Mouse (Mus musculus): ENCODE data around the gene Serpina3m.
"Not testable (repeated sequence)": the region's sequence is repeated elsewhere in the genome, so short reads cannot be mapped to it uniquely, and the experiment has no call there.

The Serpina3m gene

DNA sequence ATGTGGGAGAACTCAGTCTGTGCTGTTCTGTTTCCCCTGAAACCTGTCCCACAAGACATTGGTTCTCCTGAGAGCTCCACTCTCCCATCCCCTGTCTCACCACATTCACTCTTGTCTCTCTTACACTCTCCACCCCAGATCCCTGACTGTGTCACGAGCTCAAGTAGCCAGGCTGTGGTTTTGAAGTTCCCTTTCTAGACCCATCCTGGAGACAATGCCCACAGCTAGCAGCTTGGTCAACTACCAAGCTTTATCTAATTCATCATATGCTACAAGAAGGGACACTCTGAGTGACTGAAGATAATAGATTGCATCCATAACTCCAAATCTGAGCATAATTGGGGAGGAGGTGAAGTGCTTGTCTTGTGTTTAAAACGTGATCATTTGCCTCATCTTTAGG is 52.8 kb downstream of the Serpina3m start:
- DNase-seq, result not testable (repeated sequence)

DNA sequence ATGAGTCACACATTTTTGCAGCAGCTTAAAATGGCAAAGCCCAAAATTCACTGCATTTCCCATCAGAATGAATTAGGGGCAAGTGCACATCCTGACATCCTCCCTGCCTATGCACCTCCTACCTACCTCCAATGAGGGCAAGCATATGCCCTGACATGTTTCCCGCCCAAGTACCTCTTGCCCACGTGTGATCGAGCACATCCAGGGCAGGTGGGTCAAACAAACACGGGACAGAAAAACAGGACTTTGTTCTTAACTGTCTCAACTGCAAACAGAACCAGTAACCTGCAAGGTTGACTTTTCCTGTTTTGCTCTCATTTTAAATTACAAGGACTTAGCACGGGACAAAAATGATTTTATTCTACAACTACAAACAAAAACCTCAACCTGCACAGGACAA is 65.7 kb downstream of the Serpina3m start:
- no peak for DNase-seq

DNA sequence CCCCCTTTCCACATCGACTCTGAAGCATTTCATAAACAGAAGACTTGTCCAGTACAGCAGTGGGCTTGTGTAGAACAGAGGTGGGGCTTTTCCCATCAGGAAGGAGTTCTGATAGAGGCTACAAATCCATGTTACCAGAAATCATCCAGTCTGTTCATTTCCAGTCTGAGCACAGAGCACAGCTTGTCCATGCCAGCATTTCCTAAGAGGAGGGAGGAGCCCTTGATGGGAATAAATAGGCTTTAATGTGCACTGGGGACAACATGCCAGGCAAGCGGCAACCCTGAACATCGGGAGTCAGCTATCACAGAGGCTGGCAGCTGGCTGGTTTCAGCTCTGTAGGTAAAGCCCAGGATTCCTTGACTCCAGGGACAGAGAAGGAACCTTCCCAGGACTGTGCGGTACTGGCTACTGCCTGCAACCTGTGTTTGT is 68.2 kb downstream of the Serpina3m start, which contains the start of gene Serpina3n:
Serpina3n (plus strand) TSS at position 276 of the 432 bp plus-strand sequence.
- no peak for DNase-seq

DNA sequence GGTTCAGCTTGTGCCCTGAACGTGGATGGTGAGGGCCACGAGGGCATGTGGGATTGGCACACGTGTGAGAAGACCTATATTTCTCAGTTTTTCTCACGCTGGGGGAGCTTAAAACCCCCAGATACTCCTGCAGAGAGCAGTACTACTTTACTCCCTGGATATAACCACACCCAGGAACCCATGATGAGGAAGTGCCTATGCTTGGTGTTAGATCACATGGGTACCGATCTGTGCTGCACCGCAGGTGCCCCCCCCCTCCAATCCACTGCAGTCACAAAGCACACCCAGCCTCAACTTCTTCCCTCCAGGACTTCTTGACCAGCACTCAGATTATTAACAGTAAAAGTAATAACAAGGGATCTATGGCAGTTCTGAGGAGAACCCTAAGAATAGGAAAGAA is 74.2 kb downstream of the Serpina3m start:
- DNase-seq, result no peak

DNA sequence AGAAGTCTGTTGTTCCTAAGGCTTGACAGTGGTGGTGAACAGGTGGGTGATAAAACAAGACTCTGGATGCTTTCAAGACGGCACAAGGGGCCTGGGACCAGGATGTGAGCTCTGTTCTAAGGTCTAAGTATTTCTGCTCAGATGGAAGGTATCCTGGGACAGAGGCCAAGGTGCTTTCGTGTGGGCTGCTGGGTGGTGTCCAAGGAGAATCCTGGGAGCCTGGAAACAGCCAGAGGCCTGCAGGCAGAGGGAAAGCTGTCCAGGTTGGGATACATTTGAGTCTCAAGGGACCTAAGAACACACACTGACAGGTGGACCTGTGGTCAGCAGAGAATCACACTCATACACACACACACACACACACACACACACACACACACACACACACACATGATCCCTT is 76.3 kb downstream of the Serpina3m start:
- DNase-seq, result peak in 1 of 2 experiments; percentile 17

DNA sequence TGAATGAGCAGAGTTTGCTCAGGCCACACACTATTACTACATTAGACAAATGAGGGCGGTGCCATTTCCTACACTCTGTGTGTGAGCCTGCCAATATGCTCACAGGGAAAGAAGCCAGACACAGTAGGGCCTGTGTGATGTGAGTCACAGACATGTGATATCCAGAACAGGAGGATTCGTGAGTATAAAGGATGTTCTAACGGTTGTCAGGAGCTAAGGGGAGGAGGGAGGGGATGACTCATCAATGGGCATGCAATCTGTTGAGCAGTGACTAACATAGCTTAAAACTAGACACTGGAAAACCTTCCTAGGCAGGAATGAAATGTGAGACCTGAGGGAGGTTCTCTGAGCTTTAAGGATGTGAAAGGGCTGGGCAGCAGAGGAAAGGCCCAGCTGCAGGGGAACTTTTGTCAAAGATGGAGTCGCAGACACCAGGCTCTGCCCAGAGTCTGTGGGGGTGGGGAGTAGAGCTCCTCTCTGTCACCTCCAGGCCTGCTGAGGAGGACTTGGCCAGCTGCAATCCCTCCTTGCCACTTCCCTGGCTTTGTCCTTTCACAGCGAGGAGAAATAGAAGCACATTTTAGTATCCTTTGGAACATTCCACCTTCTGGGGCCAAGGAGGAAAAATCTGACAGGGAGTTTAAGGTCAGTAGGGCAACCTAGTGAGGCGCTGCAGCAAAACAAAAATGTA is 77.5 kb downstream of the Serpina3m start:
- peak; percentile 59 to 63 for DNase-seq

DNA sequence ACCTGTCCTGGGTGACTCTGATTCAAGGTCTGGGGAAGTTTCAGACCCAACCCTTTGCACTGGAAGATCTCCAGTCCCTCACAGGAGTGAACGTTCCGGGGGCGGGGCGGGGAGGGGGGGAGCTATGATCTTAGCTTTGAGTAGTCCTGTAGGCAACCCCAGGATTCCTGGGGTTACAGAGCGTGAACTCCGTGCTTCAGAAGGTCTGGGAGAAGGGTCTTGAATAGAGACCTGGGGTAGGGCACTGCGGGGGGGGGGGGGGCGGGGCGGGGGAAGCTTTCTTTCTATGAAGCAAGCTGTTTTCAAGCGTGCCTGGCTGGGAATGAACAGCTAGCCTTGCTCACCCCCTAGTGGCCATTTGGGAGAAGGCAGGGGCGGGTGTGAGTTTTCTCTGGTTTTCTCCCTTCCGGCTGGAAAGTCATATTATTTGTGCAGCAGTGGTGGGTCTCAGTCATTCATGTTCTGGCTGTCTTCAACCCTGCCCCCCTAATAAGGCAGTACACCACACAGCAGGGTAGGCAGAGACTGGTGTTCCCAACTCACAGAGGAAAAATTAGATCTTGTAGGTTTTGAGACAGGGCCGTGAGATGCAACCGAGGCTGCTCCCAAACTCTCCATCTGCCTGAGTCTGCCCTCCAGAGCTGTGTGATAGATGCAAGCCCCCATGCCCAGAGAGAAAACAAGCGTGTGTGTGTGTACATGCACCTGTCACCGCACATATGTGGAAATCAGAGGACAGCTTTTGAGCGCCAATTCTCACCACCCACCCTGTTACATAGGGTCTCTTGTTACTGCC is 80.3 kb downstream of the Serpina3m start:
- peak; percentile 94 to 97 for DNase-seq

DNA sequence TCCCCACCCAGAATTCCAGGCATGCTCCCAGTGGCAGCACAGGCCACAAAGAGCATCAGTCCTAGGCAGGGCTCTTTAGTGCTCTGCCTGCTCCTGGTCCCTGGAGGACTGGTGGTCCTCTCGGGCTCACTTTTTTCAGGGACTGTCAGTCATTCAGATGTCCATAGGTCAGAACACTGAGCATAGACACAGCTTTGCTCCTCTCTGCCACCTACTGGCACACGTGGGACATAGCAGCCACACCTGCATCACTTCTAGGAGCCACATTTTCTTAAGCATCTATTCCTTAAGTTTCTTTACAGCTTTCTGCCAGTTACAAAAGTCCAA is 80.8 kb downstream of the Serpina3m start:
- peak; percentile 22 to 36 for DNase-seq

DNA sequence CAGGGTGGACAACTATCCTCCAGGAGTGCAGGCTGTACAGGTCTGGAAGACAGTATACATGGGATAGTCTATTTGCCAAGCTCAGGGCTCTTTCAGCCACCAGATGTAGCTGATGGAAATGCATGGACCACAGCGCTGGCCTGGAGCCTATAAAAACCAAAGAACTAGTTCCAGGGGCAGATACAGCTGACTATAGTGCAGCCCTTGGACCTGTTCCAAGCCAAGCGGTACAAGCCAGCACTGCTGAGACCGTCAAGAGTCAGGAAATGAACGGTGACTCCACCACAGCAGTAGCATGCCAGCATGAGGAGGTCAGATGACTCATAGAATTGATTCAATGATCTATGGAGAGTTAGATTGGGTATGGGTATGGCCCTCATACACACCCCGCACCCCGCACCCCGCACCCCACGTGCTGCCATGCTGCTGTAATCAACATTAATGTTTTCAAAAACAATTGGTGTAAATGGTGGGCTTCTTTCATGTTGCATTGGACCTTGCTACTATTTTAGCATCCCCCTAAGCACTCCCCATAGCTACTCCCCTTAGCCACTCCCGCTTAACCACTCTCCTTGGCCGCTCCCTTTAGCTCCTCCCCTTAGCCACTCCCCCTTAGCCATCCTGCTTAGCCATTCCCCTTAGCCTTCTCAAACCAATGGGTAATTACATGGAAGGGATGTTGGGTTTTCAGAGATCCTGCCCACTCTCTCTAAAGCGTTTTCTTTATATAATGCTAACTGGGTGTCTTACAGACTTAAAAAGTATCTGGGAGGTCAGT is 84.5 kb downstream of the Serpina3m start:
- peak; percentile 37 to 38 for DNase-seq

DNA sequence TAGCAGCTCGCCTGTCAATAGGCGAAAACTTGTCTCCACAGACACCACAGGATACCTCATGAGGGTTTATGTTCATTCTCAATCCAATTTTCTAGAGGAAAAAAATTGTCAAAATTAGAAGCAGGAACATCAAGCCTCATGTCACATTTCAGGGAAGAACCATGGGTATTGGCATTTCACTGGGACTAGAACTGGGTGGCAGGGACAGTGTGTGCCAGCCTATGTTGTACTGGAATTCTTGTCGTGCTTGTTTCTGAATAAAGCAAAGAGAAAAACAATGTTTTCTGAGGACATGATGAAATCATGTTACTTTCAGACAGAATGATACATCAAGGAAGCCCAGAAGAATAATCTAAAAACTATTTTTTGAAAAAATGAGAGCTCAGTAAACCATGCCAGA is 87.3 kb downstream of the Serpina3m start:
- DNase-seq, result no peak

DNA sequence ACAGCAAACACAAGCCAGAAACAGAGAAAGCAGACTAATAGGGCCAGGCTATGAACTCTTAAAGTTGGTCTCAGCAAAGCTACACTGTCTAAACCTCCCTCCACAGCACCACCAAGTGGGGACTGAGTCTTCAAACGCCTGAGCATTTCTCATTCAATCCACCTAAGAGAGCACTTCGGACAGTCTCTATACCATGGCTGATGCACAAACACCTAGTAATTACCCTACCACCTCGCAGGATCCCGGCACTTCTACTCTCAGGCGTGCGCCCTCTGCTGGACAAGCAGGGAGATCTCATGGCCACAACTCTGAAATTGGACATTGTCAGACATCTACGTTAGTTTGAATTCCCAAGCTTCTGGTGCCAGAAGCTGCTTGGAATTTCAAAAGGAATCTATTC is 88.6 kb downstream of the Serpina3m start:
- DNase-seq, result peak; percentile 60 to 62

DNA sequence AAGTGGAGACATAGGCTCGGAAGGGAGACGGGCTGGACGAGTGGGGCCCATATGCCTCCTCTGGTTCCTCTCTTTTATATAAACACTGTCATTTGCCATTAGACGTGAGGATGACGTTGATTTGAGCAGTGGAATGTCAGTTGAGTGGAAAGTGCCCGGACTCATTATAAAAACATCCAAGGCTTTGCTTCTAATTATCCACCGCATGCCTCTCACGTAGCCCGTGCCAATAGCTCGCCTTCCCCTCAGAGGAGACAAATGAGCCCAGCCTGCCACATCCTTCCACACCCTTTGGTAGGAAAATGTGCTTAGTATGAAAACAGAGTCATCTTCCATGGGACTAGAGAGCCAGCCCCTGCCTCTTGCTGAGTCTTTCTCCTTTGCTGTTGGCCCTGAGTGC is 93.1 kb downstream of the Serpina3m start:
- no peak for DNase-seq

DNA sequence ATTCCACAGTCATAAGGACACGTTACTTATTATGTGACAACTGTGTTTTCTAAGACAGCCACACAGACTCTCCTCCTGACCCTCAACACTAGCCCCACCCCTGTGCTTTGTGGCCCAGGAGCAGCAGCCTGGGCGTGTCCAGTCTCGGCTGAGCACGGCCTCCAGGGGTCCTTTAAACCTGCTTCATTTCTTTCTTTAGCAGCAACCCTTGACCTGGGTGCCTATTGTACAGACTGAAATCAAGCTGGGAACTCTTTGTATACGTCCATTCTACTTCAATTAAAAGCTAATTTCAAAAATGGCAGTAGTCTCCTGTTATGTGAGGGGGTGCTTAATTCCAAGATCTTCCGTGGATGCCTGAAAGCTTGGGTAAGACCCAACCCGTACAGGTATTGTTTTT is 94.9 kb downstream of the Serpina3m start:
- no peak for DNase-seq

DNA sequence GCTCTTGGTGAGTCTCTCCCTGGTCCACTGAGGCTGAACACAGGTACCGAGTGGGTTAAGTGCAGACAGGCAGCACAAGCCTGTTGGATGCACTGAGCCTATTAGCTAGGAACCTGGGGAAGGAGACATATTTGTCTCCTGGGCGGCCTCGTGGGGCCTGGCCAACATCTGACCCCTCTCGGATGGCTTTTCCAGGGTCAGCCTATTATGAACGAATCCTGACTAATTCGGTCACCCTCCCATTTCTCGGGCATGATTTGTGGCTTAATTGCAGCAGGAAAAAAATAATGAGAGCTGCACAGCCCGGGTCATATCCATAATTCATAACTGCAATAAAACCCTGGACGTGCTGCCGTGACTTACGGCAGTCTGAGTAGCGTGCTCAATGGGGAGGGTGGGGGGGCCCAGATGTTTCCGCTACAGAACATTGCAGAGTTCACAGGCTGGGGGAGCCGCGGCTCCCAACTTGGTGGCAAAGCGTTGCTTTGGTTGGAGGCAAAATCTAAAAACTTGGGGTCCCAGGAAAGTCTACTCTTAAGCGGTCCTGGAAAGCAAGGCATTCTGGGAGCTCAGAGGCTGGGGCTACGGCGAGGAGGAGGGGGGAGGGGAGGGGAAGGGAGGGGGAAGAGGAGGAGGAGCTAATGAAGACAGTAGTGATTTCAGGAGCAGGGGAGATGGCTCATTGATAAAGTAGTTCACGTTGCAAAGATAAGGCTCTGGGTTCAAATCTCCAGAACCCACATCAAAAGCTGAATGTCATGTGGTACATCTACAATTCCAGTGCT is 95.9 kb downstream of the Serpina3m start:
- DNase-seq, result no peak

DNA sequence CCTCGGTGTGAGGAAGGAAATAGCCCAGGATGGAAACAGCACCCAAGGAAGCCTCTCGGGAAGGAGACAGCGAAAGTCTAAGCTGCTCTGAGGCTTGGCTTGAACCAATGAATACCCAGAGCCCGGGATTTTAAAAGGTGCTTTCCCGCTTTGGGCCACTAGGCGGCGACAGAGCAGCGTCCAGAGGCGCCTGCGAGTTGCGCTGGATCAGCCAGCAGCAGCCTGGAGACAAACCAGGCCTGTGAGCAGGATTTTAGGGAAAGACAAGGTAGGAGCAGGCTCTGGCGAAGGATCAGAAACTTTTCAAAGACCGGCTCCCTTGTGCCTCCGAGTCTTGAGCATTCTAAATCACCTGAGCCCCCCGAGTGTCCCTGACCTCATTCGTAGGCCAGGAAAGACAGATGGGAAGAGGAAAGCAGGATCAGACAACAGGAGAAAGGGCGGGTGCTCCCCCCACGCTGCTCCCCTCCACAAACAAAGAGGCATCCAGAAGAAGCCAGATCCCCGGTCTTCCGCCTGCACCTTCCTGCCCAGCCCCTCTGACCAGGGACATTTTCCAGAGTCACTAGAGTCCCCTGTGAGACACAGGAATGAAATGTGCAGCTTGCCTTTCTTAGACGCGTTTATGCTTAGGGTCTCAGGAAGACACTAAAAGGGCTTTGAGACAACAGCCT is 101.9 kb downstream of the Serpina3m start:
- DNase-seq, result peak; percentile 94 to 96

DNA sequence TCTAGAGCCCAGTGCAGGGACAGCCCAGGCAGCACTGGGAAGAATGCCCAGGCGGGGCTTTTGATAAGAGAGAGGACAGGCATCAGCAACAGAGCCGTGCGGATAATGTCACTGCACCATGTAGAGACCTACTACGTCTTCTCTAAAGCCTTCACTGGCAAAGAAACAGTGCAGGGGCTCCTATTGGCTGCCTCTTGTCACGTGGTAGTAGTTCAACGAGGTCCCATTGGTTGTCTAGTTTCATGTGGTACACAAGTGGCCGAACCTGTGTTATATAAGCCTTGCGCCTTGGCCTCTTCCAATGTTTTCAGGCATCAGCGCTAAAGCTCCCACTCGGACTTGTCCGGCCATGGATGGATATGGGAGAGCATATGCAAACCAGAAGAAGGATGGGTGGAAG is 105.4 kb downstream of the Serpina3m start:
- no peak for DNase-seq

Data from cerebellum, postnatal 10 days (tissue).